26 mouse cellular contexts compared by ENCODE assay signal in the genomic region with DNA sequence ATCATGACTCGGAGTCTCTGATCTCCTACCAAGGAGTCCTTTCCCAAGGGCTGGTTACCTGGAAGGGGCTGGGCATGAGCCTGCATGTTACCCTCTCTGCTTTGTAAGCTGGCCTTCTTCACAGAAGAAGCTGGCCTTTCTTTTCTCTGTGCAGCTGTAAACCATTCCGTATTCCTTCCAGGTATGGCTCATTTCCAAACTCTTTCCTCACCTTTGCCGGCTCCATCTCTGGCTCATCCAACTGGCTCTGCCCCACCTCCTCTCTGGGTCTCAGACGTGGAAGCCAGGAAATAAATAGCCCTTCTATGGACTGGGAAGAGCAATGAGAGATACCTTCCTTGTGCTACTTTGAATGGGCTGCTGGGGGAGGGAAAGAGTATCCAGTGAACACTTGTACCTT.
"Had no signal": no experiment of that assay in that cellular context is flagged by ENCODE, and none has a peak within 500 bp of the region (broad histone marks: within the 10 kb centered on the region; RNA-seq: fewer than 3 reads in every experiment).

No protein-coding gene starts in this region.

- H3K27ac ChIP-seq: heart, adult 2 months; heart, embryonic 13.5 days; heart, embryonic 15.5 days; hindbrain, embryonic 10.5 days; hindbrain, embryonic 12.5 days; hindbrain, embryonic 14.5 days; hindbrain, postnatal 0 days; kidney, embryonic 15.5 days; kidney, postnatal 0 days; left cerebral cortex, adult 2 months; limb, embryonic 10.5 days; limb, embryonic 12.5 days; liver, embryonic 14.5 days had no signal

- H3K9me3 ChIP-seq: heart, embryonic 13.5 days; heart, embryonic 15.5 days; hindbrain, embryonic 10.5 days; hindbrain, embryonic 12.5 days; kidney, embryonic 15.5 days; limb, embryonic 10.5 days; limb, embryonic 12.5 days had no signal

- H3K4me3 ChIP-seq: heart, adult 2 months; heart, embryonic 13.5 days; heart, embryonic 15.5 days; hindbrain, embryonic 10.5 days; hindbrain, embryonic 12.5 days; kidney, embryonic 15.5 days; left cerebral cortex, adult 2 months; limb, embryonic 10.5 days; limb, embryonic 12.5 days had no signal

- H3K36me3 ChIP-seq: heart, embryonic 13.5 days; heart, embryonic 15.5 days; hindbrain, embryonic 10.5 days; hindbrain, embryonic 12.5 days; kidney, embryonic 15.5 days; limb, embryonic 10.5 days; limb, embryonic 12.5 days had no signal

- H3K4me1 ChIP-seq: heart, embryonic 13.5 days; heart, embryonic 15.5 days; hindbrain, embryonic 10.5 days; hindbrain, embryonic 12.5 days; limb, embryonic 12.5 days had no signal

- H3K9ac ChIP-seq: heart, embryonic 13.5 days; heart, embryonic 15.5 days; hindbrain, embryonic 12.5 days; hindbrain, embryonic 14.5 days; kidney, embryonic 15.5 days; limb, embryonic 12.5 days; liver, embryonic 14.5 days had no signal

- DNase-seq: gastrocnemius, postnatal 14 days; gastrocnemius, postnatal 36 days; heart, adult 2 months; heart, postnatal 4 days; kidney, adult 11 months; kidney, adult 2 months; kidney, adult 9 months; kidney, postnatal 14 days; kidney, postnatal 36 days; layer of hippocampus, adult 9-11 months; layer of hippocampus, postnatal 36 days; liver had no signal

- ATAC-seq: hindbrain, postnatal 0 days; intestine, embryonic 16.5 days had no signal

- H3K4me2 ChIP-seq: heart, embryonic 11.5 days; heart, embryonic 13.5 days; heart, embryonic 15.5 days; hindbrain, embryonic 12.5 days; hindbrain, embryonic 14.5 days; kidney, embryonic 15.5 days; limb, embryonic 12.5 days had no signal

- H3K27me3 ChIP-seq: heart, embryonic 13.5 days; heart, embryonic 15.5 days; hindbrain, embryonic 12.5 days; kidney, embryonic 15.5 days; limb, embryonic 12.5 days had no signal
